Mouse (Mus musculus) liver, postnatal 0 days (tissue): ENCODE data around the gene Epha7.

ENCODE experiments used
- CTCF ChIP-seq: sonication (generic); IDR thresholded peaks from 2 replicates; pipeline ENCODE4 v1.5.1; 2016; ENCODE audit warnings: antibody characterized with exemption, low read depth
- EP300 ChIP-seq: IDR thresholded peaks from 2 replicates; pipeline ENCODE4 v1.6.1; 2016; ENCODE audit warnings: antibody characterized with exemption, low read depth, mild to moderate bottlenecking

DNA sequence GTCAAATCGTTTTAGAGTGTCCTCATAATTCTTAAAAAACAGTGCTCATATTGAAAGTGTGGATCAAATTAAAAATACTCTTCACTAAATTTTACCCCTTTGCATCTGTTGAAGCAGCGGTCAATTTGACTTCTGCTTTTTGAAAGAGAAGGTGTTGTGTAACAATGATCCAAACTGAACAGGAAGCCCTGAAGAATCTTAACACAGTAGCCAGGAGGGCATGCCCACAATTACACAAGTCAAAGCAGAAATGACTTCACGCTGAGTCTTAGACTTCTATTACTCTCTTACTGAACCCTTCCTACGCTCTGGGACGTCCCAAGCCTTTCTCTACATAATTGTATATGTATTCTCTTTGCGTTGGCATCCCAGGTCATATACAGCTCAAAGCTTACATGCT is 131.3 kb downstream of the Epha7 start:
- TF ChIP-seq CTCF (no peak), EP300 (no peak)
